ENCODE assay signal across 8 mouse cellular contexts in the genomic region with DNA sequence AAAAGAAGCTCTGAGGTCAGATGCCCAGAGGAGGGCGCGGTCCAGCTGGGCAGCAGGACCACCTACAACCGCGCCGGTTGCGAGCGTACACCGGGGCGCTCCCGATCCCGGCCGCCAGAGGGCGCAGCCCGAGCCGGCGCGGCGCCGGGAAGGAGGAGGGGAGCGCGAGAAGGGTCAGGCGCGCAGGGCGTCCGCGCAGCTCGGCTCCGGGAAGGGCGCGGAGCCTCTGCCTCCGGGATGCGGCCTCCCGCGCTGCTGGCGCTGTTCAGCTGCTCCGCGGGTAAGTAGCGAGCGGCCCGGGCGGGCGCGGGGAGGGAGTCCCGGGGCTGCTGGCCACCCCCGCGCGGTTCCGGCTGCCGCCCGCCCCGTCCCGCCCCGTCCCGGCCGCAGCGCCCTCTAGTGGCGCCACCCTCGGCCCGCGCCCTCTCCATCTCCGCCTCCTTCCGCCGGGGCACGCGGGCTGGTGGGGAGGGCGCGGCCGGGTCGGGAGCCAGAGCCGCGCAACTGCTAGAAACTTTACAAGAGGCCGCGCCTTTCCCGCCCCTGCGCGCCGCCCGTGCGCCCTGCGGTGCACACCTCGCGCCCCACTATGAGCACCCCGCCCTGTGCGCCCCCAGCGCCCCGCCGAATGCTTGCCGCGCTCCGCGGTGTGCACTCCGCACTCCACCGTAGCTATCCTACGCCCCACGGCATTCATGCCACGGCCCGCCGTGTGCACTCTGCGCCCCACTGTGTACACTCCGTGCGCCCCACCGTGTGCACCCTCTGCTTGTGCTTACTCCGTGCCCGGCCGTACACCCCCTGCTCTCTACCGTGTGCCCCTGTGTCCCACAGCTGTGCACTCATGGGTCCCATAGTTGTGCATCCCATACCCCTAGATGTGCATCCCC. TPM values are rescaled to one million over a fixed set of nuclear protein-coding genes. Genes with fewer than 3 reads are reported as not detected.
DNase-seq lines count a peak whose midpoint lies in the region; ATAC-seq and TF ChIP-seq lines count a peak whose summit lies in the region.

A gene (plus strand): TSS at position 131 of the 890 bp plus-strand sequence.

- no peaks in the 10 kb centered on the region for H3K27me3 ChIP-seq in Patski
- peaks cover 4% of the 10 kb centered on the region for H3K27me3 ChIP-seq in hindbrain, embryonic 12.5 days

- POLR2A ChIA-PET in Patski (lab: Charles Lee) = no interaction called here

- no peaks in the 10 kb centered on the region for H3K36me3 ChIP-seq in hindbrain, embryonic 12.5 days

- H3K4me3 ChIP-seq in hindbrain, embryonic 12.5 days = peak within 1 kb of the TSS; percentile 76

- CTCF ChIA-PET in Patski (lab: Charles Lee) = interaction anchor here (0.8 to 2.3 kb wide), 14 partner anchors 9 to 206 kb away, joined by 3 to 11 read pairs (median 4); no protein-coding TSS in a partner anchor

- peak within 1 kb of the TSS; percentile 95 for H3K4me2 ChIP-seq in hindbrain, embryonic 12.5 days (replicated peaks)

- H3K9ac ChIP-seq in hindbrain, embryonic 12.5 days = peak within 1 kb of the TSS; percentile 86

- TF ChIP-seq CTCF in Patski (IDR thresholded peaks at IDR 0.05) = peak; percentile 100

- in situ Hi-C loops in Patski (cut with MboI; ENCODE audit: low pct_unique_long_range_greater_than_20kb) = no loop called here

- no peaks in the 10 kb centered on the region for H3K9me3 ChIP-seq in hindbrain, embryonic 12.5 days (replicated peaks)

- peaks cover 10% of the 10 kb centered on the region for H3K4me1 ChIP-seq in hindbrain, embryonic 12.5 days

- WGBS in hindbrain, embryonic 12.5 days = under 1% methylated on average over 88 of the region's 106 CpGs

- DNase-seq in Patski (ENCODE audit: low read depth, low spot score) = peak; percentile 25
- DNase-seq in cerebellum, postnatal 14 days = peak; percentile 88 to 91
- DNase-seq in frontal cortex, postnatal 14 days (ENCODE audit: low spot score in 2 of 2) = peak; percentile 26 to 67
- peak; percentile 68 to 76 for DNase-seq in layer of hippocampus, postnatal 14 days (ENCODE audit: low spot score in 2 of 2)
- peak; percentile 90 for DNase-seq in lung, postnatal 14 days
- peak; percentile 86 for DNase-seq in ovary, postnatal 36 days (ENCODE audit: low spot score)
- peak; percentile 92 for DNase-seq in thymus, postnatal 25 days

- peak within 1 kb of the TSS; percentile 70; the same call in 1 of the 2 replicates for H3K27ac ChIP-seq in hindbrain, embryonic 12.5 days

- peak; percentile 99 for ATAC-seq in Patski
- peak; percentile 96 for ATAC-seq in hindbrain, embryonic 12.5 days (ENCODE audit: low FRiP score)

RNA-seq across cellular contexts. Expression of the gene that starts here (rescaled TPM):
- polyA plus RNA-seq in Patski (2021) = 16.7 TPM
- polyA plus RNA-seq in hindbrain, embryonic 12.5 days (2016; fragmentation: Nextera tagmentation; extraction: Ambion mirVana) = 14.8 and 16.3 TPM in 2 replicates
- 10 to 100 TPM; 15.0 to 15.7 TPM for total RNA-seq in layer of hippocampus, postnatal 14 days (2021)

Comparison
In these comparisons a context has a peak if more than half of its experiments do, and no peak if none do; other contexts are left out.
1. Peak in every context shown above with its lines: DNase-seq, ATAC-seq, H3K4me3 ChIP-seq and H3K27ac ChIP-seq.
2. DNase-seq: peak in every context shown above with its lines; median percentile 92 in thymus, postnatal 25 days; 90 in lung, postnatal 14 days; 90 in cerebellum, postnatal 14 days; 86 in ovary, postnatal 36 days; 72 in layer of hippocampus, postnatal 14 days; 46 in frontal cortex, postnatal 14 days; 25 in Patski.